Mouse (Mus musculus): ENCODE data around the gene Ankrd22. TPM values are rescaled to one million over a fixed set of nuclear protein-coding genes. Genes with fewer than 3 reads are reported as not detected.
A peak's percentile ranks its signal among the peaks of the same experiment; 100 is the strongest.

Ankrd22 gene
- polyA plus RNA-seq, 1 experiment from 2014 or later, result 0.79 TPM

- peak overlapping the region; percentile 33; the same call in 1 of the 2 replicates for H3K27ac ChIP-seq (ENCODE audit: low read length)
- H3K4me1 ChIP-seq (ENCODE audit: control insufficient read depth, insufficient read depth, low read length), result no peaks in the 10 kb centered on the region
- no peak overlapping the region for H3K4me3 ChIP-seq (ENCODE audit: low read length)
- no peak; the same call in 1 of the 2 replicates for ATAC-seq (replicated peaks; ENCODE audit: extremely low read depth, insufficient read depth, low FRiP score)
- H3K27me3 ChIP-seq (ENCODE audit: control insufficient read depth, insufficient read depth, low read length), result no peaks in the 10 kb centered on the region
- H3K9ac ChIP-seq (ENCODE audit: low read length), result no peak overlapping the region
- no peaks in the 10 kb centered on the region for H3K36me3 ChIP-seq (ENCODE audit: control insufficient read depth, insufficient read depth)
- H3K9me3 ChIP-seq (replicated peaks; ENCODE audit: control insufficient read depth, low read length), result no peaks in the 10 kb centered on the region
- no peak overlapping the region for H3K4me2 ChIP-seq (ENCODE audit: low read depth, low read length)
- 57% methylated on average over 7 of the region's 7 CpGs for WGBS
Measured at GRCm38 (mm10) chr19:34167896-34168661, 2.2 kb upstream of the Ankrd22 start.

GRCm38 (mm10) chr19:34166386-34166785, 533 bp upstream of the Ankrd22 start:
- no peaks in the 10 kb centered on the region for H3K4me1 ChIP-seq (ENCODE audit: control insufficient read depth, insufficient read depth, low read length)
- H3K36me3 ChIP-seq (ENCODE audit: control insufficient read depth, insufficient read depth), result no peaks in the 10 kb centered on the region
- H3K9me3 ChIP-seq (replicated peaks; ENCODE audit: control insufficient read depth, low read length), result no peaks in the 10 kb centered on the region
- H3K4me3 ChIP-seq (ENCODE audit: low read length), result no peak overlapping the region
- H3K27me3 ChIP-seq (ENCODE audit: control insufficient read depth, insufficient read depth, low read length), result no peaks in the 10 kb centered on the region
- ATAC-seq (replicated peaks; ENCODE audit: extremely low read depth, insufficient read depth, low FRiP score), result no peak
- no peak overlapping the region for H3K9ac ChIP-seq (ENCODE audit: low read length)
- H3K4me2 ChIP-seq (ENCODE audit: low read depth, low read length), result no peak overlapping the region
- 75% methylated on average over 4 of the region's 4 CpGs for WGBS
- H3K27ac ChIP-seq (ENCODE audit: low read length), result no peak overlapping the region

- no peaks in the 10 kb centered on the region for H3K9me3 ChIP-seq (replicated peaks; ENCODE audit: control insufficient read depth, low read length)
Measured at GRCm38 (mm10) chr19:34162693-34163092, 3.2 kb downstream of the Ankrd22 start.

DNA sequence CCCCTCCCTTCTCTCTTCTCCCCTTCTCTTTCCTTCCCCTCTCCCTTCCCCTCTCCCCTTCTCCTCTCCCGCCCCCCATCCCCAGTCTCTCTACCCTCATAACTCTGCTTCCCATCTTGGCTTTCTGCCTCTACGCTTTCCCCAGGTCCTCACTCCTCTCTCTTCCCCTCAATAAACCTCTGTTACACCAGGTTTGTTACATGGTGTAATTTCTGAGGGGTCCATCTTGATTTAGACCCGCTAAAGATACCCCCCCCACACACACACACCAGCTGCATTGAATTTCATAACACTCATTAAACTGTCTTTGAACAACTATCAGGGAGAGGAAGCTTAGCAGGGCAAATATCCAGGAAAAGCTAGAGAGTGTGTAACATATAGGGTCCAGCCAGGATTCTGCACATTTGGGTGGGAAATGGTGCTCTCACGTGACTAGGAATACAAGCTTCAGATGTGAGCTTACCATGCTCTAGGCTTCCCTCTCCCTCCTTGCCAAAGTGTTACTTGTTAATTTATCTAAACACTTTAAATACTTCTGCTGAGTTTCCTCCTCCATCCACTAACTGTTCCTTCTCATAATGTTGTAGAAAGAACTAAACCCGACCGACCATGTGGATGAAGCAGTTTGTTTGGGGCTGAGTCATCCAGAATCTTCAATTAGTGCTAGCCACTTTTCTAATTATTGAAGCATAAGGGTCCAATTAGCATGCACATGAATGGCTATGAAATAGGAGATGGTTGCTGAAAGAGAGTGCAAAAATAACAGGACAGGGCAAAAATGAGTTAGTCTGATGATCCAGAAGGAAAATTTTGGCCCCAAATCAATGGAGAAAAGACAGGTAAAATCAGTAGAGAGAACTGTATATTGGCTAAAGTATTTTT, 12.3 kb downstream of the Ankrd22 start:
- H3K36me3 ChIP-seq (ENCODE audit: control insufficient read depth, insufficient read depth), result no peaks in the 10 kb centered on the region
- no peak overlapping the region for H3K4me3 ChIP-seq (ENCODE audit: low read length)
- H3K27ac ChIP-seq (ENCODE audit: low read length), result no peak overlapping the region
- no peaks in the 10 kb centered on the region for H3K4me1 ChIP-seq (ENCODE audit: control insufficient read depth, insufficient read depth, low read length)
- no peaks in the 10 kb centered on the region for H3K27me3 ChIP-seq (ENCODE audit: control insufficient read depth, insufficient read depth, low read length)
- no peaks in the 10 kb centered on the region for H3K9me3 ChIP-seq (replicated peaks; ENCODE audit: control insufficient read depth, low read length)
- no peak for ATAC-seq (replicated peaks; ENCODE audit: extremely low read depth, insufficient read depth, low FRiP score)
- H3K9ac ChIP-seq (ENCODE audit: low read length), result no peak overlapping the region
- H3K4me2 ChIP-seq (ENCODE audit: low read depth, low read length), result no peak overlapping the region
- 64% methylated on average over 6 of the region's 6 CpGs for WGBS

More at GRCm38 (mm10) chr19:34162693-34163092, 3.2 kb downstream of the Ankrd22 start:
- Histone ChIP-seq H3K4me2 (ENCODE audit: low read depth, low read length) (no peak overlapping the region), H3K27ac (ENCODE audit: low read length) (no peak overlapping the region), H3K9ac (ENCODE audit: low read length) (no peak overlapping the region), H3K4me3 (ENCODE audit: low read length) (no peak overlapping the region), H3K27me3 (ENCODE audit: control insufficient read depth, insufficient read depth, low read length) (no peaks in the 10 kb centered on the region), H3K36me3 (ENCODE audit: control insufficient read depth, insufficient read depth) (no peaks in the 10 kb centered on the region), H3K4me1 (ENCODE audit: control insufficient read depth, insufficient read depth, low read length) (no peaks in the 10 kb centered on the region)
- WGBS, result 80% methylated on average over 5 of the region's 5 CpGs
- no peak for ATAC-seq (replicated peaks; ENCODE audit: extremely low read depth, insufficient read depth, low FRiP score)

DNA sequence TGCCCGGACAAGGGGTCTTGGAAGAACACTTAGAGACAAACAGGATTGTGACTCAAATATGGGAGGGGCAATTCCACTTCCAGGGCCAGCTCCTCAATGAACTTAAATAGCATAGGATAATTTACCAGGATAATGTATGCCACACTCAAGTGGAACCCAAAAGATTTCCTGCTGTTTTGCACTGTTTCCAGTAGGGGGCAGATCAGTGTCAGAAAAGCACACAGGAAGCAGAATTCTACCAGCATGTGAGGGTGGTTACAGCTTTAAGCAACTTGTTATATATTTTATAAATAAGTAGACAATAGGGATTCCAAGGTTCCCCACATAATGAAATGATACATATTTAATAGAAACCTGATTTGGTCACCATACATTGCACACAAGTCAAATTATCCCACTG, 13.9 kb downstream of the Ankrd22 start:
- H3K9me3 ChIP-seq (replicated peaks; ENCODE audit: control insufficient read depth, low read length), result no peaks in the 10 kb centered on the region
- H3K27ac ChIP-seq (ENCODE audit: low read length), result no peak overlapping the region
- 75% methylated on average over 1 of the region's 1 CpGs for WGBS

DNA sequence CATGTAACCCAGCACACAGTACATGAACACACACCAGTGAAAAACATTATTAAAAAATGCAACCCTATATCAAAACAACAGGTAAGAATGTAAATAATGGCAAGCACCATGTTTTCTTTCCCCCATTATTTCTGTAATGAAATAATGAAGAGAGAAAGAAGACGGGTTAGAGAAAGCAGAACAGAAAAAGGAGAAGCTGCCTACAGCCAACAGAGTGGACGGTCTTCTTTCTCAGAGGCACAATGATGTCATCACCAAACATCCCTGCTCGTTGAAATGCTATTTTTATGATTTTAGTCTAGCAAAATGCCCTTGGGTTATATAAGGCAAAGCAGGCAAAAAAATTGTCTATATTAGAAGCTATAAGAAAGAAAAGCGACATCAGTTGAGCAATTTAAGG, 17.4 kb downstream of the Ankrd22 start:
- Histone ChIP-seq H3K4me2 (ENCODE audit: low read depth, low read length) (no peak overlapping the region), H3K4me3 (ENCODE audit: low read length) (no peak overlapping the region), H3K27ac (ENCODE audit: low read length) (no peak overlapping the region), H3K9me3 (replicated peaks; ENCODE audit: control insufficient read depth, low read length) (no peaks in the 10 kb centered on the region), H3K36me3 (ENCODE audit: control insufficient read depth, insufficient read depth) (no peaks in the 10 kb centered on the region), H3K27me3 (ENCODE audit: control insufficient read depth, insufficient read depth, low read length) (no peaks in the 10 kb centered on the region), H3K4me1 (ENCODE audit: control insufficient read depth, insufficient read depth, low read length) (no peaks in the 10 kb centered on the region), H3K9ac (ENCODE audit: low read length) (no peak overlapping the region)
- no peak for ATAC-seq (replicated peaks; ENCODE audit: extremely low read depth, insufficient read depth, low FRiP score)
- 57% methylated on average over 4 of the region's 4 CpGs for WGBS

More for the DNA sequence above, 13.9 kb downstream of the Ankrd22 start:
- no peaks in the 10 kb centered on the region for H3K4me1 ChIP-seq (ENCODE audit: control insufficient read depth, insufficient read depth, low read length)
- ATAC-seq (replicated peaks; ENCODE audit: extremely low read depth, insufficient read depth, low FRiP score), result no peak
- no peaks in the 10 kb centered on the region for H3K27me3 ChIP-seq (ENCODE audit: control insufficient read depth, insufficient read depth, low read length)
- H3K4me3 ChIP-seq (ENCODE audit: low read length), result no peak overlapping the region
- H3K4me2 ChIP-seq (ENCODE audit: low read depth, low read length), result no peak overlapping the region
- H3K9ac ChIP-seq (ENCODE audit: low read length), result no peak overlapping the region
- no peaks in the 10 kb centered on the region for H3K36me3 ChIP-seq (ENCODE audit: control insufficient read depth, insufficient read depth)

DNA sequence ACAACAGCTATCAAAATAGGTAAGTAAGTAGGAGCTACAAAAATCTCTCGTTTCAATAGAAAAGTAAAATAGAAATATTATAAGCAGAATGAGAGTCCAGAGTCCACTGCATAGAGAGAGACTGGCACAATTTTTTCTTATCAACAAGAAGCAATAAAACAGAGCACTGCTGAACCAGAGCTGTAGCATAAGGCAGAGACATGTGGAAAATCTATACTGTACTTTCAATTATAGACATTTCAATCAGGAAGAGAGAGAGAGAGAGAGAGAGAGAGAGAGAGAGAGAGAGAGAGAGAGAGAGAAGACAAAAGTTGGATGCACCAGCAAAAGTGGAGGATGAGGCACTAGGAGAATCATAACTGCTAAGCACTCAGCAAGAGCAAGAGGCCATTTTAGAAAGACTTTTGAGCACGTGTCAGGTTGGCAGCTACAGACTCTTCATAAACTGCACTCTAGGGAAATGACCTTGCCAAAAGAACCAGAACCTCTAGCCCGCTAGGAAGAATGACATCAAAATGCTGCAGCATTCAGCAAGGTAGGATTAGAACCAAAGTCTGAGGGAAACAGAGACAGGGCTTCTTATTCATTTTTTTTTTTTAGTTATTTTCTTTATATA, 26.3 kb downstream of the Ankrd22 start:
- no peaks in the 10 kb centered on the region for H3K9me3 ChIP-seq (replicated peaks; ENCODE audit: control insufficient read depth, low read length)
- H3K9ac ChIP-seq (ENCODE audit: low read length), result no peak overlapping the region
- H3K36me3 ChIP-seq (ENCODE audit: control insufficient read depth, insufficient read depth), result no peaks in the 10 kb centered on the region
- no peak overlapping the region for H3K4me3 ChIP-seq (ENCODE audit: low read length)
- H3K27ac ChIP-seq (ENCODE audit: low read length), result no peak overlapping the region
- no peak for ATAC-seq (replicated peaks; ENCODE audit: extremely low read depth, insufficient read depth, low FRiP score)
- no peak overlapping the region for H3K4me2 ChIP-seq (ENCODE audit: low read depth, low read length)
- H3K4me1 ChIP-seq (ENCODE audit: control insufficient read depth, insufficient read depth, low read length), result no peaks in the 10 kb centered on the region
- WGBS, result 73% methylated on average over 3 of the region's 3 CpGs
- H3K27me3 ChIP-seq (ENCODE audit: control insufficient read depth, insufficient read depth, low read length), result no peaks in the 10 kb centered on the region

DNA sequence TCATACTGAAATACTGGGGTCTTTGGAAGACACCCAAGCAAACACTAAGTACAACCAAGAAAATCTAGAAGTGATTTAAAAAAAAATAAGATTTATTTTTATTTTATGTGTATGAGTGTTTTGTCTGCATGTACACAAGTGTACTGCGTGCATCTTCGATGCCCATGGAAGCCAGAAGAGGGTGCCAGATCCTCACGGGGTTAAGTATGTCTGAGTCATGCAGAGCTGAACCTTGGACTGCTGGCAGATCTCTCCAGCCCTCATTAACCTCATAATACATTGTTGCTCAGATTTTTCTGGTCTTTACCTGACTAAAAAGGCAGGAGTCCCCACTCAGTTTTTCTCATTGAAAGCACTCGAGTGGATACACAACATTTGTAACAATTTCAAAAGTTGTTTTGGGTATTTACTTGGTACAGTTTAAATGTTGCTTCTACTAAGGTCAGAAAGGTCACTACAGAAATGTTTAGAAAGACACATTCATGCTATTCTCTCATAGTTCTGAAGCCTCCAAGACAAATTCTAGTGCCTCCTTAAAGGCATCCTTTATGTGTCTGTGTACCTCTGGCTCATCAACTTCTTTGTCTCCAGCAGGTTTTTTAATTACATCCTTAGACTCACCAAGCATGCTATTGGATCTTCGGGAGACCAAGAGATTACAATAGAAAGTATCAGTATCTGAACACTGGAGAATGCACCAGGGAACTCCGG, 27.0 kb downstream of the Ankrd22 start:
- Histone ChIP-seq H3K36me3 (ENCODE audit: control insufficient read depth, insufficient read depth) (no peaks in the 10 kb centered on the region), H3K4me2 (ENCODE audit: low read depth, low read length) (no peak overlapping the region), H3K9me3 (replicated peaks; ENCODE audit: control insufficient read depth, low read length) (no peaks in the 10 kb centered on the region), H3K4me1 (ENCODE audit: control insufficient read depth, insufficient read depth, low read length) (no peaks in the 10 kb centered on the region), H3K27ac (ENCODE audit: low read length) (no peak overlapping the region), H3K4me3 (ENCODE audit: low read length) (no peak overlapping the region), H3K9ac (ENCODE audit: low read length) (no peak overlapping the region), H3K27me3 (ENCODE audit: control insufficient read depth, insufficient read depth, low read length) (no peaks in the 10 kb centered on the region)
- WGBS, result 79% methylated on average over 6 of the region's 6 CpGs
- no peak for ATAC-seq (replicated peaks; ENCODE audit: extremely low read depth, insufficient read depth, low FRiP score)

All from heart, embryonic 16.5 days (tissue).